Mouse (Mus musculus): ENCODE measurements around the gene Rgs10. TPM values are rescaled to one million over a fixed set of nuclear protein-coding genes. Genes with fewer than 3 reads are reported as not detected.

Gene Rgs10
- polyA plus RNA-seq, 1 experiment from 2014 or later, result 26.1 TPM

Other genes starting within 250 kb of the Rgs10 start
- gene Cox6a2, start 212.4 kb downstream of the Rgs10 start, polyA plus RNA-seq (2015; fragmentation: Nextera tagmentation; extraction: Ambion mirVana), result not detected in 2 replicates
- 12.5 and 13.9 TPM in 2 replicates for gene Armc5, start 181.4 kb downstream of the Rgs10 start, polyA plus RNA-seq (2015; fragmentation: Nextera tagmentation; extraction: Ambion mirVana)
- 11.0 and 11.5 TPM in 2 replicates for gene 9130023H24Rik, start 180.7 kb downstream of the Rgs10 start, polyA plus RNA-seq (2015; fragmentation: Nextera tagmentation; extraction: Ambion mirVana)
- gene Tgfb1i1, start 171.9 kb downstream of the Rgs10 start, polyA plus RNA-seq (2015; fragmentation: Nextera tagmentation; extraction: Ambion mirVana), result 21.7 and 23.0 TPM in 2 replicates
- gene Slc5a2, start 153.1 kb downstream of the Rgs10 start, polyA plus RNA-seq (2015; fragmentation: Nextera tagmentation; extraction: Ambion mirVana), result not detected in 2 replicates
- gene BC017158, start 120.6 kb downstream of the Rgs10 start, polyA plus RNA-seq (2015; fragmentation: Nextera tagmentation; extraction: Ambion mirVana), result 17.5 and 17.7 TPM in 2 replicates
- gene Tial1, start 43.0 kb upstream of the Rgs10 start, polyA plus RNA-seq (2015; fragmentation: Nextera tagmentation; extraction: Ambion mirVana), result 37.3 and 40.1 TPM in 2 replicates
- 2.1 and 2.6 TPM in 2 replicates for gene Bag3, start 104.9 kb upstream of the Rgs10 start, polyA plus RNA-seq (2015; fragmentation: Nextera tagmentation; extraction: Ambion mirVana)
- gene Inpp5f, start 192.6 kb upstream of the Rgs10 start, polyA plus RNA-seq (2015; fragmentation: Nextera tagmentation; extraction: Ambion mirVana), result 306 and 336 TPM in 2 replicates

All from midbrain, embryonic 13.5 days (tissue).